Mouse (Mus musculus) hindbrain, embryonic 14.5 days (tissue): ENCODE data around the gene Kcnn3. TPM values are rescaled to one million over a fixed set of nuclear protein-coding genes. Genes with fewer than 3 reads are reported as not detected.

Experiments used
- ATAC-seq: fragments of 200-750 bp; cut with Nextera tagmentation; 2 replicates; pipeline ENCODE4 v1.8.0; 2017; ENCODE audit warnings: moderate number of reproducible peaks, mild to moderate bottlenecking, moderate TSS enrichment, moderate library complexity; ENCODE audit not compliant: low FRiP score
- DNase-seq: peaks from one replicate; pipeline ENCODE4 v3.0.0-alpha.2; 2015; ENCODE audit warnings: low spot score
- H3K27ac ChIP-seq: fragments of 300-500 bp; sonication (generic); 2 replicates; pipeline ENCODE4 v1.5.1; 2014; ENCODE audit warnings: mild to moderate bottlenecking, moderate library complexity
- H3K27me3 ChIP-seq: fragments of 300-500 bp; sonication (generic); 2 replicates; pipeline ENCODE4 v1.6.1; 2014; ENCODE audit warnings: mild to moderate bottlenecking, low read length, mixed read lengths; ENCODE audit not compliant: control insufficient read depth, insufficient read depth
- H3K36me3 ChIP-seq: fragments of 300-500 bp; sonication (generic); replicated peaks from 2 replicates; pipeline ENCODE4 v1.6.1; 2014; ENCODE audit not compliant: control insufficient read depth, insufficient read depth
- H3K4me1 ChIP-seq: fragments of 300-500 bp; sonication (generic); replicated peaks from 2 replicates; pipeline ENCODE4 v1.6.1; 2014; ENCODE audit warnings: antibody characterized with exemption, low read length, mixed read lengths; ENCODE audit not compliant: control insufficient read depth, insufficient read depth
- H3K4me2 ChIP-seq: fragments of 300-500 bp; sonication (generic); replicated peaks from 2 replicates; pipeline ENCODE4 v1.6.1; 2014; ENCODE audit warnings: mild to moderate bottlenecking, moderate library complexity
- H3K4me3 ChIP-seq: fragments of 300-500 bp; sonication (generic); replicated peaks from 2 replicates; pipeline ENCODE4 v1.5.1; 2014; ENCODE audit warnings: mild to moderate bottlenecking, low read length
- H3K9ac ChIP-seq: fragments of 300-500 bp; sonication (generic); 2 replicates; pipeline ENCODE4 v1.6.1; 2014
- H3K9me3 ChIP-seq: fragments of 300-500 bp; sonication (generic); 2 replicates; pipeline ENCODE4 v1.6.1; 2016; ENCODE audit warnings: low read length; ENCODE audit not compliant: control insufficient read depth
- WGBS: fragments of 180-500 bp; shearing (Covaris S2); extraction: QIAGEN DNeasy Blood & Tissue Kit; methylation state at CpG from one replicate; pipeline ENCODE4 v1.1.7; 2014; 5-methylcytosine and 5-hydroxymethylcytosine counted together
- polyA plus RNA-seq: library from polyadenylated mRNA; unstranded; fragments of >200 nt; fragmentation: Nextera tagmentation; extraction: Ambion mirVana; gene quantifications from 2 replicates; pipeline ENCODE4 v1.2.1, GENCODE M21; 2014

Gene Kcnn3
- polyA plus RNA-seq, 1 experiment from 2014 or later: 7.3 TPM

- no peaks in the 10 kb centered on the region for H3K9me3 ChIP-seq
- WGBS: 33% methylated on average over 6 of the region's 6 CpGs
- H3K36me3 ChIP-seq: no peaks in the 10 kb centered on the region
- no peaks in the 10 kb centered on the region for H3K27me3 ChIP-seq
- DNase-seq (peak; percentile 59), ATAC-seq (peak; percentile 64; the same call in 1 of the 2 replicates)
- no peak overlapping the region for H3K9ac ChIP-seq
- peak overlapping the region; percentile 57; the same call in 1 of the 2 replicates for H3K27ac ChIP-seq
- no peak overlapping the region for H3K4me3 ChIP-seq
- H3K4me1 ChIP-seq: no peaks in the 10 kb centered on the region
- H3K4me2 ChIP-seq: no peak overlapping the region
Observed at GRCm38 (mm10) chr3:89534566-89535097, 14.7 kb downstream of the Kcnn3 start.

GRCm38 (mm10) chr3:89535147-89535546 lies 15.2 kb downstream of the Kcnn3 start:
- H3K4me3 ChIP-seq: no peak overlapping the region
- peaks cover 3% of the 10 kb centered on the region; the same call in 1 of the 2 replicates for H3K4me1 ChIP-seq
- DNase-seq: no peak
- no peaks in the 10 kb centered on the region for H3K36me3 ChIP-seq
- 91% methylated on average over 2 of the region's 2 CpGs for whole genome bisulfite sequencing
- H3K4me2 ChIP-seq: no peak overlapping the region
- H3K9ac ChIP-seq: no peak overlapping the region
- H3K27ac ChIP-seq: peak overlapping the region; percentile 57; the same call in 1 of the 2 replicates
- H3K9me3 ChIP-seq: no peaks in the 10 kb centered on the region
- ATAC-seq: no peak
- H3K27me3 ChIP-seq: no peaks in the 10 kb centered on the region

- Histone ChIP-seq H3K27ac (0 out of 2 replicates have a peak overlapping the region, but pooled peaks have one; percentile 32), H3K4me2 (no peak overlapping the region), H3K4me3 (no peak overlapping the region), H3K4me1 (peaks cover 9% of the 10 kb centered on the region), H3K9me3 (no peaks in the 10 kb centered on the region), H3K36me3 (no peaks in the 10 kb centered on the region), H3K27me3 (no peaks in the 10 kb centered on the region), H3K9ac (no peak overlapping the region)
- DNase-seq (no peak), ATAC-seq (no peak)
- WGBS: 71% methylated on average over 10 of the region's 10 CpGs
Observed at GRCm38 (mm10) chr3:89539036-89539739, 19.2 kb downstream of the Kcnn3 start.

- WGBS: 72% methylated on average over 9 of the region's 9 CpGs
- no peaks in the 10 kb centered on the region for H3K36me3 ChIP-seq
- no peak overlapping the region for H3K4me2 ChIP-seq
- H3K4me1 ChIP-seq: peaks cover 9% of the 10 kb centered on the region
- 0 out of 2 replicates have a peak overlapping the region, but pooled peaks have one; percentile 32 for H3K27ac ChIP-seq
- H3K27me3 ChIP-seq: no peaks in the 10 kb centered on the region
- no peak overlapping the region for H3K4me3 ChIP-seq
- ATAC-seq: peak; percentile 61; the same call in 1 of the 2 replicates
- no peaks in the 10 kb centered on the region for H3K9me3 ChIP-seq
- H3K9ac ChIP-seq: no peak overlapping the region
- no peak for DNase-seq
Observed at GRCm38 (mm10) chr3:89539740-89540370, 19.9 kb downstream of the Kcnn3 start.

GRCm38 (mm10) chr3:89540371-89540743 lies 20.4 kb downstream of the Kcnn3 start:
- Histone ChIP-seq H3K4me3 (no peak overlapping the region), H3K36me3 (no peaks in the 10 kb centered on the region), H3K9me3 (no peaks in the 10 kb centered on the region), H3K9ac (no peak overlapping the region), H3K4me1 (peaks cover 9% of the 10 kb centered on the region), H3K27me3 (no peaks in the 10 kb centered on the region), H3K4me2 (no peak overlapping the region), H3K27ac (0 out of 2 replicates have a peak overlapping the region, but pooled peaks have one; percentile 32)
- DNase-seq (no peak), ATAC-seq (no peak)
- 85% methylated on average over 6 of the region's 6 CpGs for WGBS

GRCm38 (mm10) chr3:89546951-89547350 lies 27.0 kb downstream of the Kcnn3 start:
- Histone ChIP-seq H3K4me2 (no peak overlapping the region), H3K4me3 (no peak overlapping the region), H3K36me3 (no peaks in the 10 kb centered on the region), H3K27me3 (no peaks in the 10 kb centered on the region), H3K9me3 (no peaks in the 10 kb centered on the region), H3K27ac (peak overlapping the region; percentile 70), H3K4me1 (peaks cover 16% of the 10 kb centered on the region), H3K9ac (no peak overlapping the region)
- WGBS: 49% methylated on average over 5 of the region's 5 CpGs
- ATAC-seq: no peak
- DNase-seq: no peak

- Histone ChIP-seq H3K4me1 (peaks cover 12% of the 10 kb centered on the region; the same call in 1 of the 2 replicates), H3K27ac (no peak overlapping the region), H3K27me3 (no peaks in the 10 kb centered on the region), H3K36me3 (no peaks in the 10 kb centered on the region), H3K9me3 (0 out of 2 replicates have a peak, but pooled peaks cover 3% of the 10 kb centered on the region), H3K4me2 (no peak overlapping the region), H3K9ac (no peak overlapping the region), H3K4me3 (no peak overlapping the region)
- ATAC-seq (no peak), DNase-seq (no peak)
- 69% methylated on average over 2 of the region's 2 CpGs for WGBS
Observed at GRCm38 (mm10) chr3:89548805-89549204, 28.8 kb downstream of the Kcnn3 start.

- 64% methylated on average over 4 of the region's 4 CpGs for WGBS
- no peak for ATAC-seq
- Histone ChIP-seq H3K9ac (no peak overlapping the region), H3K27me3 (no peaks in the 10 kb centered on the region), H3K9me3 (0 out of 2 replicates have a peak, but pooled peaks cover 3% of the 10 kb centered on the region), H3K27ac (no peak overlapping the region), H3K36me3 (no peaks in the 10 kb centered on the region), H3K4me2 (no peak overlapping the region), H3K4me3 (no peak overlapping the region), H3K4me1 (peaks cover 12% of the 10 kb centered on the region; the same call in 1 of the 2 replicates)
- no peak for DNase-seq
Observed at GRCm38 (mm10) chr3:89549488-89549887, 29.5 kb downstream of the Kcnn3 start.

- Histone ChIP-seq H3K4me3 (no peak overlapping the region), H3K4me1 (peaks cover 10% of the 10 kb centered on the region; the same call in 1 of the 2 replicates), H3K27ac (0 out of 2 replicates have a peak overlapping the region, but pooled peaks have one; percentile 41), H3K36me3 (no peaks in the 10 kb centered on the region), H3K9me3 (0 out of 2 replicates have a peak, but pooled peaks cover 3% of the 10 kb centered on the region), H3K4me2 (no peak overlapping the region), H3K27me3 (no peaks in the 10 kb centered on the region), H3K9ac (no peak overlapping the region)
- DNase-seq (no peak), ATAC-seq (no peak)
- 63% methylated on average over 2 of the region's 2 CpGs for WGBS
Observed at GRCm38 (mm10) chr3:89551880-89552279, 31.9 kb downstream of the Kcnn3 start.
